Mouse (Mus musculus): Measurements from ENCODE around the gene Trim45.

GRCm38 (mm10) chr3:100947286-100947685, 25.3 kb downstream of the Trim45 start:
- TF ChIP-seq CTCF (IDR thresholded peaks at IDR 0.05 in 2 of 3, conservative IDR thresholded peaks at IDR 0.05 in 1 of 3; ENCODE audit: control insufficient read depth in 1 of 3, insufficient read depth in 1 of 3, low read depth in 2 of 3, low read length in 3 of 3, poor library complexity in 1 of 3, severe bottlenecking in 1 of 3) (no peak), POLR2A (IDR thresholded peaks at IDR 0.05; ENCODE audit: control insufficient read depth in 1 of 2, insufficient read depth in 1 of 2, low read depth in 1 of 2, low read length in 2 of 2, poor library complexity in 1 of 2) (no peak), TAL1 (IDR thresholded peaks at IDR 0.05; ENCODE audit: low read length) (no peak), ELF1 (IDR thresholded peaks at IDR 0.05; ENCODE audit: low read depth, low read length) (no peak), BHLHE40 (IDR thresholded peaks at IDR 0.05; ENCODE audit: borderline replicate concordance, low read depth, low read length) (no peak), ZNF384 (IDR thresholded peaks at IDR 0.05; ENCODE audit: low read depth, low read length) (no peak), CHD1 (IDR thresholded peaks at IDR 0.05; ENCODE audit: low read depth, low read length) (no peak), MEF2A (IDR thresholded peaks at IDR 0.05; ENCODE audit: extremely low read depth, insufficient replicate concordance, low read depth, low read length, poor library complexity, severe bottlenecking) (no peak), ZKSCAN1 (IDR thresholded peaks at IDR 0.05; ENCODE audit: low read depth, low read length) (no peak), MYC (IDR thresholded peaks at IDR 0.05; ENCODE audit: low read depth, low read length) (no peak)
